8 mouse cellular contexts compared by ENCODE assay signal in genomic region chr8:108101131-108101530, GRCm38 (mm10).
A peak's percentile ranks its signal among the peaks of the same experiment; 100 is the strongest.
DNase-seq lines count a peak whose midpoint lies in the region; ATAC-seq lines count a peak whose summit lies in the region.

No protein-coding gene starts in this region.

- no peaks in the 10 kb centered on the region for H3K9me3 ChIP-seq in embryonic facial prominence, embryonic 15.5 days (replicated peaks)

- H3K4me2 ChIP-seq in embryonic facial prominence, embryonic 15.5 days (replicated peaks): peak overlapping the region; percentile 17; the same call in 1 of the 2 replicates

- no peak overlapping the region for H3K4me3 ChIP-seq in embryonic facial prominence, embryonic 15.5 days (replicated peaks)

- H3K4me1 ChIP-seq in embryonic facial prominence, embryonic 15.5 days: peaks cover 22% of the 10 kb centered on the region; the same call in 1 of the 2 replicates

- peak; percentile 59 to 79 for DNase-seq in cerebellum, postnatal 14 days
- no peak for DNase-seq in cerebellum, adult 11-12 months
- DNase-seq in NIH3T3 (ENCODE audit: low read depth): peak; percentile 27
- DNase-seq in layer of hippocampus, adult 8-10 months (ENCODE audit: low spot score in 2 of 2): peak; percentile 15 to 55
- DNase-seq in lung, postnatal 36 days: peak; percentile 48
- DNase-seq in thymus, postnatal 0 days (ENCODE audit: low spot score): peak; percentile 4
- DNase-seq in urinary bladder, postnatal 10 days (ENCODE audit: low spot score): no peak

- peaks cover 7% of the 10 kb centered on the region for H3K27me3 ChIP-seq in embryonic facial prominence, embryonic 15.5 days

- WGBS in embryonic facial prominence, embryonic 15.5 days: 73% methylated on average over 8 of the region's 8 CpGs

- no peak overlapping the region for H3K9ac ChIP-seq in embryonic facial prominence, embryonic 15.5 days

- no peaks in the 10 kb centered on the region for H3K36me3 ChIP-seq in embryonic facial prominence, embryonic 15.5 days

- no peak overlapping the region for H3K27ac ChIP-seq in embryonic facial prominence, embryonic 15.5 days (replicated peaks)

- no peak for ATAC-seq in embryonic facial prominence, embryonic 15.5 days (ENCODE audit: insufficient number of reproducible peaks, low FRiP score, low TSS enrichment, low read depth)

Comparison
In these comparisons a context has a peak if more than half of its experiments do, and no peak if none do; other contexts are left out.
1. DNase-seq: peak in cerebellum, postnatal 14 days (2 of 2), NIH3T3 (single experiment), layer of hippocampus, adult 8-10 months (2 of 2), lung, postnatal 36 days (single experiment) and thymus, postnatal 0 days (single experiment); none in cerebellum, adult 11-12 months (single experiment) and urinary bladder, postnatal 10 days (single experiment).